29 mouse cellular contexts compared by ENCODE assay signal in the genomic region with DNA sequence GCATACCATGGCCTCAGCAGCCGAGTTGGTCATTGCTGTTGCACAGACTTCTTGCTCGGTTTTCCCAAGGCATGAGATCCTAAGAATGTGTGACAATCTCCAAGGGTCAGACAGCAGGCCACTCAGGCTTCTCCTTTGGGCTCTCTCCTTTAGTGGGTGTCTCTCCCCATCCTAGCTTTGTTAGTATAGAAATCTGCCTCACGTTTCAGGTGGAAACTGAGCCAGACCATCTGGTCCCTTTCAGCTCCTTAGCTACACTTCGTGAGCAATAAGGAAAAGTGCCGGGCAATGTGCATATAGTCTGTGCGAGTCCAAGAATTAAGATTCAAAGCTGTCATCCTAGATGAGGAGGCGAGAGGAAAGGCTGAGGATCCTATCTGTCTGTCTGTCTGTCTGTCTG.
DNase-seq lines count a peak whose midpoint lies in the region; ATAC-seq and TF ChIP-seq lines count a peak whose summit lies in the region.
"Had no signal": no experiment of that assay in that cellular context is flagged by ENCODE, and none has a peak within 500 bp of the region (broad histone marks: within the 10 kb centered on the region; RNA-seq: fewer than 3 reads in every experiment).

No protein-coding gene starts in this region.

- no peak for TF ChIP-seq CTCF in lung, embryonic 14.5 days (IDR thresholded peaks at IDR 0.05; ENCODE audit: low read depth)

- no peak for DNase-seq in forebrain, embryonic 10.5 days (ENCODE audit: extremely low spot score, low spot score)
- DNase-seq in lung, embryonic 14.5 days: peak; percentile 19
- no peak for DNase-seq in lung, postnatal 10 days
- DNase-seq in right cerebral cortex, postnatal 14 days: peak; percentile 15
- no peak for DNase-seq in adrenal gland, postnatal 4 days (ENCODE audit: low spot score in 2 of 2)
- DNase-seq in urinary bladder, postnatal 36 days (ENCODE audit: low spot score in 2 of 2): no peak
- DNase-seq: adrenal gland, postnatal 14 days; cerebellum, adult 11-12 months; heart, adult 2 months; heart, postnatal 4 days; kidney, adult 9 months; kidney, postnatal 10 days; layer of hippocampus, adult 9-11 months; lung, postnatal 4 days; thymus, adult 2 months; thymus, postnatal 36 days had no signal

- H3K36me3 ChIP-seq in forebrain, embryonic 15.5 days: no peaks in the 10 kb centered on the region
- H3K36me3 ChIP-seq in forebrain, embryonic 10.5 days (replicated peaks): no peaks in the 10 kb centered on the region
- H3K36me3 ChIP-seq in lung, embryonic 14.5 days (ENCODE audit: insufficient read depth): no peaks in the 10 kb centered on the region
- no peaks in the 10 kb centered on the region for H3K36me3 ChIP-seq in forebrain, embryonic 16.5 days (ENCODE audit: control insufficient read depth, insufficient read depth)
- H3K36me3 ChIP-seq: heart, embryonic 12.5 days; hindbrain, embryonic 13.5 days; limb, embryonic 12.5 days; midbrain, embryonic 12.5 days; neural tube, embryonic 12.5 days had no signal

- no peak for ATAC-seq in forebrain, embryonic 15.5 days (replicated peaks)
- no peak for ATAC-seq in lung, embryonic 14.5 days (ENCODE audit: insufficient read depth)
- peak; percentile 72 for ATAC-seq in forebrain, embryonic 16.5 days
- ATAC-seq: CD4-positive, CD25-positive, alpha-beta regulatory T cell, adult 4 months; intestine, embryonic 16.5 days had no signal

- no peak overlapping the region for H3K9ac ChIP-seq in forebrain, embryonic 15.5 days (replicated peaks)
- H3K9ac ChIP-seq in lung, embryonic 14.5 days: no peak overlapping the region
- no peak overlapping the region for H3K9ac ChIP-seq in forebrain, embryonic 16.5 days (replicated peaks; ENCODE audit: low read depth, low read length)
- H3K9ac ChIP-seq: heart, embryonic 12.5 days; hindbrain, embryonic 13.5 days; limb, embryonic 12.5 days; midbrain, embryonic 12.5 days; neural tube, embryonic 12.5 days had no signal

- H3K4me1 ChIP-seq in forebrain, embryonic 15.5 days: peaks cover 7% of the 10 kb centered on the region; the same call in 1 of the 2 replicates
- no peaks in the 10 kb centered on the region for H3K4me1 ChIP-seq in forebrain, embryonic 10.5 days
- H3K4me1 ChIP-seq in lung, embryonic 14.5 days (ENCODE audit: insufficient read depth): no peaks in the 10 kb centered on the region
- no peaks in the 10 kb centered on the region; the same call in 1 of the 2 replicates for H3K4me1 ChIP-seq in forebrain, embryonic 16.5 days (replicated peaks; ENCODE audit: control insufficient read depth, insufficient read depth, low read length)
- H3K4me1 ChIP-seq: heart, embryonic 12.5 days; hindbrain, embryonic 13.5 days; megakaryocyte, embryonic 14.5 days; midbrain, embryonic 12.5 days; neural tube, embryonic 12.5 days had no signal

- H3K4me3 ChIP-seq in forebrain, embryonic 15.5 days: no peak overlapping the region
- H3K4me3 ChIP-seq in forebrain, embryonic 10.5 days: no peak overlapping the region
- H3K4me3 ChIP-seq in lung, embryonic 14.5 days (ENCODE audit: low read depth, low read length): no peak overlapping the region
- H3K4me3 ChIP-seq in forebrain, embryonic 16.5 days (replicated peaks; ENCODE audit: low read length): no peak overlapping the region
- H3K4me3 ChIP-seq: erythroblast, embryonic 14.5 days; heart, adult 2 months; heart, embryonic 12.5 days; hindbrain, embryonic 13.5 days; limb, embryonic 12.5 days; megakaryocyte, embryonic 14.5 days; midbrain, embryonic 12.5 days; myocyte; neural tube, embryonic 12.5 days had no signal

- no peaks in the 10 kb centered on the region for H3K9me3 ChIP-seq in forebrain, embryonic 15.5 days
- no peaks in the 10 kb centered on the region for H3K9me3 ChIP-seq in forebrain, embryonic 10.5 days
- no peaks in the 10 kb centered on the region for H3K9me3 ChIP-seq in lung, embryonic 14.5 days (ENCODE audit: low read depth, low read length)
- no peaks in the 10 kb centered on the region for H3K9me3 ChIP-seq in forebrain, embryonic 16.5 days (ENCODE audit: control insufficient read depth, low read length)
- H3K9me3 ChIP-seq: heart, embryonic 12.5 days; hindbrain, embryonic 13.5 days; limb, embryonic 12.5 days; midbrain, embryonic 12.5 days; neural tube, embryonic 12.5 days had no signal

- WGBS in forebrain, embryonic 15.5 days: 67% methylated on average over 7 of the region's 7 CpGs
- WGBS in forebrain, embryonic 10.5 days: 86% methylated on average over 7 of the region's 7 CpGs
- WGBS in lung, embryonic 14.5 days: 46% methylated on average over 7 of the region's 7 CpGs
- WGBS in forebrain, embryonic 16.5 days: 61% methylated on average over 7 of the region's 7 CpGs

- H3K27ac ChIP-seq in forebrain, embryonic 15.5 days (replicated peaks): peak overlapping the region; percentile 72
- H3K27ac ChIP-seq in forebrain, embryonic 10.5 days: no peak overlapping the region
- no peak overlapping the region for H3K27ac ChIP-seq in lung, embryonic 14.5 days (ENCODE audit: low read depth)
- peak overlapping the region; percentile 37 for H3K27ac ChIP-seq in forebrain, embryonic 16.5 days (ENCODE audit: low read length)
- H3K27ac ChIP-seq: heart, adult 2 months; hindbrain, embryonic 13.5 days; limb, embryonic 12.5 days; midbrain, embryonic 12.5 days; neural tube, embryonic 12.5 days; stomach, postnatal 0 days had no signal

- H3K4me2 ChIP-seq in forebrain, embryonic 15.5 days (replicated peaks): no peak overlapping the region
- H3K4me2 ChIP-seq in lung, embryonic 14.5 days: no peak overlapping the region
- no peak overlapping the region for H3K4me2 ChIP-seq in forebrain, embryonic 16.5 days (ENCODE audit: low read length)
- H3K4me2 ChIP-seq: heart, embryonic 12.5 days; hindbrain, embryonic 13.5 days; limb, embryonic 12.5 days; midbrain, embryonic 12.5 days; neural tube, embryonic 12.5 days had no signal

- H3K27me3 ChIP-seq in forebrain, embryonic 15.5 days: no peaks in the 10 kb centered on the region
- no peaks in the 10 kb centered on the region for H3K27me3 ChIP-seq in forebrain, embryonic 10.5 days (ENCODE audit: poor library complexity, severe bottlenecking)
- H3K27me3 ChIP-seq in lung, embryonic 14.5 days (ENCODE audit: insufficient read depth, low read length): no peaks in the 10 kb centered on the region
- H3K27me3 ChIP-seq in forebrain, embryonic 16.5 days (replicated peaks; ENCODE audit: control insufficient read depth, insufficient read depth, low read length): no peaks in the 10 kb centered on the region
- H3K27me3 ChIP-seq: heart, embryonic 12.5 days; hindbrain, embryonic 13.5 days; limb, embryonic 12.5 days; megakaryocyte, embryonic 14.5 days; midbrain, embryonic 12.5 days; neural tube, embryonic 12.5 days had no signal

Comparison
In these comparisons a context has a peak if more than half of its experiments do, and no peak if none do; other contexts are left out.
1. H3K27ac ChIP-seq: peak in forebrain, embryonic 15.5 days (single experiment) and forebrain, embryonic 16.5 days (single experiment); none in forebrain, embryonic 10.5 days (single experiment) and lung, embryonic 14.5 days (single experiment).
2. DNase-seq: peak in lung, embryonic 14.5 days (single experiment) and right cerebral cortex, postnatal 14 days (single experiment); none in forebrain, embryonic 10.5 days (single experiment), lung, postnatal 10 days (single experiment), adrenal gland, postnatal 4 days (0 of 2) and urinary bladder, postnatal 36 days (0 of 2).